Mouse (Mus musculus) intestine, embryonic 16.5 days (tissue): ENCODE measurements around the gene Atp8a1. TPM values are rescaled to one million over a fixed set of nuclear protein-coding genes. Genes with fewer than 3 reads are reported as not detected.

Source experiments
- ATAC-seq: fragments of 200-750 bp; cut with Nextera tagmentation; 2 replicates; pipeline ENCODE4 v1.8.0; 2017; ENCODE audit warnings: moderate TSS enrichment, moderate library complexity
- H3K27ac ChIP-seq: fragments of 300-500 bp; sonication (generic); 2 replicates; pipeline ENCODE4 v1.5.1; 2014; ENCODE audit warnings: mild to moderate bottlenecking, low read length
- H3K27me3 ChIP-seq: fragments of 300-500 bp; sonication (generic); replicated peaks from 2 replicates; pipeline ENCODE4 v1.6.1; 2014; ENCODE audit warnings: low read length, control low read depth, mixed read lengths; ENCODE audit not compliant: control insufficient read depth, insufficient read depth
- H3K36me3 ChIP-seq: fragments of 300-500 bp; sonication (generic); 2 replicates; pipeline ENCODE4 v1.6.1; 2014; ENCODE audit warnings: low read length, control low read depth; ENCODE audit not compliant: control insufficient read depth, insufficient read depth
- H3K4me1 ChIP-seq: fragments of 300-500 bp; sonication (generic); 2 replicates; pipeline ENCODE4 v1.6.1; 2014; ENCODE audit warnings: low read length, control low read depth, mixed read lengths; ENCODE audit not compliant: control insufficient read depth, insufficient read depth
- H3K4me2 ChIP-seq: fragments of 300-500 bp; sonication (generic); 2 replicates; pipeline ENCODE4 v1.6.1; 2014; ENCODE audit warnings: low read depth, low read length, control low read depth
- H3K4me3 ChIP-seq: fragments of 300-500 bp; sonication (generic); 2 replicates; pipeline ENCODE4 v1.5.1; 2014; ENCODE audit warnings: mild to moderate bottlenecking, low read length
- H3K9ac ChIP-seq: fragments of 300-500 bp; sonication (generic); 2 replicates; pipeline ENCODE4 v1.6.1; 2014; ENCODE audit warnings: low read depth, low read length
- H3K9me3 ChIP-seq: fragments of 300-500 bp; sonication (generic); 2 replicates; pipeline ENCODE4 v1.6.1; 2016; ENCODE audit warnings: low read length, control low read depth; ENCODE audit not compliant: control insufficient read depth
- WGBS: fragments of 180-500 bp; shearing (Covaris S2); extraction: QIAGEN DNeasy Blood & Tissue Kit; methylation state at CpG from one replicate; pipeline ENCODE4 v1.1.7; 2014; 5-methylcytosine and 5-hydroxymethylcytosine counted together
- microRNA-seq: library from miRNA; unstranded; fragments of <30 nt; microRNA quantifications from one replicate; pipeline ENCODE4, GENCODE M21; 2016
- polyA plus RNA-seq: library from polyadenylated mRNA; unstranded; fragments of >200 nt; fragmentation: Nextera tagmentation; extraction: Ambion mirVana; gene quantifications from 2 replicates; pipeline ENCODE4 v1.2.1, GENCODE M21; 2015

Atp8a1 gene
- polyA plus RNA-seq, 1 experiment from 2014 or later: 13.1 TPM

GRCm38 (mm10) chr5:67575705-67576104 lies 271.5 kb downstream of the Atp8a1 start:
- 77% methylated on average over 2 of the region's 2 CpGs for WGBS
- H3K4me2 ChIP-seq: no peak overlapping the region
- peak; percentile 57; the same call in 1 of the 2 replicates for ATAC-seq
- H3K27me3 ChIP-seq: no peaks in the 10 kb centered on the region
- no peak overlapping the region for H3K9ac ChIP-seq
- H3K4me1 ChIP-seq: peaks cover 3% of the 10 kb centered on the region; the same call in 1 of the 2 replicates
- peak overlapping the region; percentile 35; the same call in 1 of the 2 replicates for H3K27ac ChIP-seq
- no peak overlapping the region for H3K4me3 ChIP-seq
- H3K36me3 ChIP-seq: no peaks in the 10 kb centered on the region
- no peaks in the 10 kb centered on the region for H3K9me3 ChIP-seq

GRCm38 (mm10) chr5:67574039-67574438 lies 273.2 kb downstream of the Atp8a1 start:
- Histone ChIP-seq H3K4me2 (no peak overlapping the region), H3K27me3 (no peaks in the 10 kb centered on the region), H3K4me3 (no peak overlapping the region), H3K27ac (no peak overlapping the region), H3K36me3 (no peaks in the 10 kb centered on the region), H3K4me1 (no peaks in the 10 kb centered on the region), H3K9me3 (no peaks in the 10 kb centered on the region), H3K9ac (no peak overlapping the region)
- WGBS: 71% methylated on average over 9 of the region's 9 CpGs
- no peak for ATAC-seq

GRCm38 (mm10) chr5:67572552-67573155 lies 274.6 kb downstream of the Atp8a1 start:
- ATAC-seq: peak; percentile 72
- Histone ChIP-seq H3K27ac (peak overlapping the region; percentile 18; the same call in 1 of the 2 replicates), H3K4me2 (no peak overlapping the region), H3K9me3 (no peaks in the 10 kb centered on the region), H3K4me3 (no peak overlapping the region), H3K4me1 (no peaks in the 10 kb centered on the region), H3K9ac (no peak overlapping the region), H3K27me3 (no peaks in the 10 kb centered on the region), H3K36me3 (no peaks in the 10 kb centered on the region)
- WGBS: 33% methylated on average over 6 of the region's 6 CpGs

Small RNA genes lying within 50 kb of the gene (microRNA-seq; reads per million reads assigned to microRNA genes)
- not detected for gene Gm23617

Other genes starting within 250 kb of the Atp8a1 start
- gene Shisa3, start 239.6 kb downstream of the Atp8a1 start, polyA plus RNA-seq: 14.2 and 15.1 TPM in 2 replicates
- gene Gm5108, start 94.2 kb upstream of the Atp8a1 start, polyA plus RNA-seq: not detected in 2 replicates
- gene Gm21905, start 99.0 kb upstream of the Atp8a1 start, polyA plus RNA-seq: not detected in 2 replicates
- not detected in 2 replicates for gene Grxcr1, start 184.4 kb upstream of the Atp8a1 start, polyA plus RNA-seq